Mouse (Mus musculus): ENCODE measurements around the gene Akr1c6.
"Not testable (repeated sequence)": the region's sequence is repeated elsewhere in the genome, so short reads cannot be mapped to it uniquely, and the experiment has no call there.

The Akr1c6 gene
- long read RNA-seq, experiment 1, result 0 reads
- long read RNA-seq, experiment 2, result 0 reads

- intact Hi-C loops (cut with DNase I), result no loop called here
These were observed at the start of gene Akr1c6 for GRCm38 (mm10) chr13:4434006-4434405. Akr1c6 (plus strand) TSS chr13:4434306.

GRCm38 (mm10) chr13:4384918-4385317 is 49.2 kb upstream of the Akr1c6 start:
- intact Hi-C loops (cut with DNase I), result no loop called here

- intact Hi-C loops (cut with DNase I), result no loop called here
These were observed 48.6 kb upstream of the Akr1c6 start for GRCm38 (mm10) chr13:4385541-4385940.

GRCm38 (mm10) chr13:4388762-4389446 is 45.2 kb upstream of the Akr1c6 start:
- intact Hi-C loops (cut with DNase I), result no loop called here

GRCm38 (mm10) chr13:4400360-4400759 is 33.7 kb upstream of the Akr1c6 start:
- intact Hi-C loops (cut with DNase I), result not testable (repeated sequence)

- intact Hi-C loops (cut with DNase I), result no loop called here
These were observed 33.3 kb upstream of the Akr1c6 start for GRCm38 (mm10) chr13:4400831-4401230.

GRCm38 (mm10) chr13:4402221-4402620 is 31.9 kb upstream of the Akr1c6 start:
- intact Hi-C loops (cut with DNase I), result no loop called here

GRCm38 (mm10) chr13:4404726-4405125 is 29.4 kb upstream of the Akr1c6 start:
- intact Hi-C loops (cut with DNase I), result no loop called here

- intact Hi-C loops (cut with DNase I), result no loop called here
These were observed 27.3 kb upstream of the Akr1c6 start for GRCm38 (mm10) chr13:4406771-4407170.

GRCm38 (mm10) chr13:4428558-4428957 is 5.5 kb upstream of the Akr1c6 start:
- intact Hi-C loops (cut with DNase I), result no loop called here

- intact Hi-C loops (cut with DNase I), result no loop called here
These were observed 5.1 kb upstream of the Akr1c6 start for GRCm38 (mm10) chr13:4429034-4429433.

GRCm38 (mm10) chr13:4431129-4431528 is 3.0 kb upstream of the Akr1c6 start:
- intact Hi-C loops (cut with DNase I), result no loop called here

GRCm38 (mm10) chr13:4465641-4466040 is 31.5 kb downstream of the Akr1c6 start:
- intact Hi-C loops (cut with DNase I), result no loop called here

- intact Hi-C loops (cut with DNase I), result no loop called here
These were observed 33.8 kb downstream of the Akr1c6 start for GRCm38 (mm10) chr13:4467896-4468295.

Measured in adrenal gland (tissue).